Mouse (Mus musculus) ES-Bruce4 (cell line): Measurements from ENCODE around the gene Brd3. TPM values are rescaled to one million over a fixed set of nuclear protein-coding genes. Genes with fewer than 3 reads are reported as not detected.

Source experiments
- H3K27ac ChIP-seq: 2 replicates; pipeline ENCODE4 v1.5.1; 2012; ENCODE audit warnings: low read length, inconsistent platforms; ENCODE audit not compliant: insufficient read depth
- H3K27me3 ChIP-seq: 2 replicates; pipeline ENCODE4 v1.6.1; 2012; ENCODE audit warnings: mild to moderate bottlenecking, low read length, inconsistent platforms; ENCODE audit not compliant: control insufficient read depth, poor library complexity, insufficient read depth, severe bottlenecking
- H3K36me3 ChIP-seq: 2 replicates; pipeline ENCODE4 v1.6.1; 2012; ENCODE audit warnings: inconsistent platforms, mild to moderate bottlenecking, low read length, moderate library complexity; ENCODE audit not compliant: control insufficient read depth, poor library complexity, insufficient read depth, severe bottlenecking
- H3K4me1 ChIP-seq: one replicate; pipeline ENCODE4 v1.8.1; 2011; ENCODE audit warnings: low read length; ENCODE audit not compliant: control insufficient read depth, insufficient read depth
- H3K4me3 ChIP-seq: 2 replicates; pipeline ENCODE4 v1.5.1; 2011; ENCODE audit warnings: low read depth, mild to moderate bottlenecking, low read length
- H3K9ac ChIP-seq: 2 replicates; pipeline ENCODE4 v1.6.1; 2012; ENCODE audit warnings: low read depth, mild to moderate bottlenecking, inconsistent platforms; ENCODE audit not compliant: poor library complexity, severe bottlenecking
- H3K9me3 ChIP-seq: replicated peaks from 2 replicates; pipeline ENCODE4 v1.6.1; 2012; ENCODE audit warnings: mild to moderate bottlenecking, low read length, inconsistent platforms; ENCODE audit not compliant: control insufficient read depth, poor library complexity, insufficient read depth, severe bottlenecking
- CTCF ChIP-seq: IDR thresholded peaks from one replicate; pipeline ENCODE4 v1.8.1; 2011; ENCODE audit warnings: low read depth, low read length
- EP300 ChIP-seq: IDR thresholded peaks from 2 replicates; pipeline ENCODE4 v1.6.1; 2011; ENCODE audit warnings: low read depth, low read length; ENCODE audit not compliant: insufficient read depth
- POLR2A ChIP-seq: IDR thresholded peaks from one replicate; pipeline ENCODE4 v1.8.1; 2011; ENCODE audit warnings: low read length; ENCODE audit not compliant: insufficient read depth
- polyA plus RNA-seq: library from polyadenylated mRNA; stranded (reverse); fragments of >200 nt; gene quantifications from 2 replicates; pipeline ENCODE4 v1.2.4, GENCODE M21; 2011; ENCODE audit warnings: low read depth; ENCODE audit not compliant: missing spikeins, insufficient read depth, insufficient read length

Gene Brd3
- polyA plus RNA-seq, 1 experiment = 76.8 TPM

- Histone ChIP-seq H3K4me3 (no peak overlapping the region), H3K9me3 (no peaks in the 10 kb centered on the region), H3K27me3 (no peaks in the 10 kb centered on the region), H3K36me3 (no peaks in the 10 kb centered on the region), H3K4me1 (peaks cover 12% of the 10 kb centered on the region), H3K27ac (no peak overlapping the region), H3K9ac (no peak overlapping the region)
- no peak for TF ChIP-seq EP300
- TF ChIP-seq POLR2A = no peak
- TF ChIP-seq CTCF = no peak
Observed at GRCm38 (mm10) chr2:27408194-27408593, 99.3 kb downstream of the Brd3 start.

GRCm38 (mm10) chr2:27406928-27407327 lies 100.5 kb downstream of the Brd3 start:
- TF ChIP-seq POLR2A (no peak), CTCF (no peak), EP300 (no peak)

GRCm38 (mm10) chr2:27405094-27405884 lies 102.2 kb downstream of the Brd3 start:
- Histone ChIP-seq H3K4me1 (peaks cover 9% of the 10 kb centered on the region), H3K9me3 (no peaks in the 10 kb centered on the region), H3K9ac (no peak overlapping the region), H3K27me3 (no peaks in the 10 kb centered on the region), H3K4me3 (no peak overlapping the region), H3K36me3 (no peaks in the 10 kb centered on the region), H3K27ac (peak overlapping the region; percentile 56; the same call in 1 of the 2 replicates)
- TF ChIP-seq CTCF (no peak), POLR2A (no peak), EP300 (no peak)

More at GRCm38 (mm10) chr2:27406928-27407327, 100.5 kb downstream of the Brd3 start:
- H3K27ac ChIP-seq = no peak overlapping the region
- H3K9me3 ChIP-seq = no peaks in the 10 kb centered on the region
- H3K4me3 ChIP-seq = no peak overlapping the region
- H3K9ac ChIP-seq = no peak overlapping the region
- H3K27me3 ChIP-seq = no peaks in the 10 kb centered on the region
- H3K36me3 ChIP-seq = no peaks in the 10 kb centered on the region
- H3K4me1 ChIP-seq = peaks cover 9% of the 10 kb centered on the region

- TF ChIP-seq CTCF (no peak), EP300 (no peak), POLR2A (no peak)
- no peaks in the 10 kb centered on the region for H3K36me3 ChIP-seq
- no peak overlapping the region for H3K4me3 ChIP-seq
- peaks cover 9% of the 10 kb centered on the region for H3K4me1 ChIP-seq
- H3K9ac ChIP-seq = no peak overlapping the region
- no peaks in the 10 kb centered on the region; the same call in 1 of the 2 replicates for H3K9me3 ChIP-seq
- peak overlapping the region; percentile 56; the same call in 1 of the 2 replicates for H3K27ac ChIP-seq
- no peaks in the 10 kb centered on the region for H3K27me3 ChIP-seq
Observed at GRCm38 (mm10) chr2:27404375-27405093, 102.9 kb downstream of the Brd3 start.

GRCm38 (mm10) chr2:27401544-27401943 lies 105.9 kb downstream of the Brd3 start:
- Histone ChIP-seq H3K4me3 (no peak overlapping the region), H3K4me1 (peaks cover 9% of the 10 kb centered on the region), H3K9me3 (no peaks in the 10 kb centered on the region; the same call in 1 of the 2 replicates), H3K9ac (no peak overlapping the region), H3K27ac (no peak overlapping the region), H3K27me3 (no peaks in the 10 kb centered on the region), H3K36me3 (no peaks in the 10 kb centered on the region)
- no peak for TF ChIP-seq EP300
- no peak for TF ChIP-seq CTCF
- no peak for TF ChIP-seq POLR2A

- H3K27ac ChIP-seq = no peak overlapping the region
- no peak for TF ChIP-seq POLR2A
- no peak for TF ChIP-seq CTCF
- TF ChIP-seq EP300 = no peak
- no peaks in the 10 kb centered on the region; the same call in 1 of the 2 replicates for H3K9me3 ChIP-seq
- no peaks in the 10 kb centered on the region for H3K27me3 ChIP-seq
- no peaks in the 10 kb centered on the region for H3K36me3 ChIP-seq
- H3K9ac ChIP-seq = no peak overlapping the region
- H3K4me1 ChIP-seq = peaks cover 2% of the 10 kb centered on the region
- no peak overlapping the region for H3K4me3 ChIP-seq
Observed at GRCm38 (mm10) chr2:27400083-27400482, 107.4 kb downstream of the Brd3 start.
